Mouse (Mus musculus) small intestine, adult 2 months (tissue): ENCODE results near the gene Pts.

ENCODE experiments used
- CTCF ChIP-seq: fragments of 200-500 bp; IDR thresholded peaks from 2 replicates; pipeline ENCODE4 v1.5.1; 2012; ENCODE audit warnings: low read depth, mild to moderate bottlenecking, control low read depth, inconsistent platforms, low read length, moderate library complexity, mixed read lengths; ENCODE audit not compliant: insufficient replicate concordance, insufficient read length; ENCODE audit errors: extremely low read depth
- POLR2A ChIP-seq: fragments of 200-500 bp; IDR thresholded peaks from 2 replicates; pipeline ENCODE4 v1.6.1; 2012; ENCODE audit warnings: low read depth, mild to moderate bottlenecking, control low read depth, inconsistent platforms, low read length, moderate library complexity

GRCm38 (mm10) chr9:50507570-50507969 lies 21.0 kb downstream of the Pts start:
- TF ChIP-seq CTCF, result no peak
- TF ChIP-seq POLR2A, result no peak
